Mouse (Mus musculus) monocyte, adult 2 months (primary cell): ENCODE measurements around the gene Ntm.

ENCODE experiments used
- DNase-seq, 2 experiments: peaks; one replicate each; pipeline ENCODE4 v3.0.0; 2022; ENCODE audit warnings: low spot score in 2 of 2, low read depth in 1 of 2

The Ntm gene

DNA sequence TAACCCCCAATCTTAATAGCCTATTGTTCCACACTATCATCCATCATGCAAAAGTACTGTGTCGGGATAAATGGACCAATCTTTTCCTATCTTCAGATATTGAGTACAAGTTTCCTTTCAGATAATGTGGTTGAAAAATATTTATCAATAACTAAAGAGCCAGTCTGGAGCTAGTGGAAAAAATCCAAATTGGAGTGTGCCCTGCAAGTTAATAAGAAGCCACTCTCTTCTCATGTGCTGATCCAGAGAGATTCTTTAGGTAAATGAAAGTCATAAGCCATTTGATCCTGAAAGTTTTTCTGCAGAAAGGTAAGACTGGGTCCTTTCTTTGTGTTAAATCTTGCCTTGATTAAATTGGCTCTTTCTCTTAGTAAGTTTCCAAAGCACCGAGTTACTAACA is 627.3 kb downstream of the Ntm start:
- no peak for DNase-seq

DNA sequence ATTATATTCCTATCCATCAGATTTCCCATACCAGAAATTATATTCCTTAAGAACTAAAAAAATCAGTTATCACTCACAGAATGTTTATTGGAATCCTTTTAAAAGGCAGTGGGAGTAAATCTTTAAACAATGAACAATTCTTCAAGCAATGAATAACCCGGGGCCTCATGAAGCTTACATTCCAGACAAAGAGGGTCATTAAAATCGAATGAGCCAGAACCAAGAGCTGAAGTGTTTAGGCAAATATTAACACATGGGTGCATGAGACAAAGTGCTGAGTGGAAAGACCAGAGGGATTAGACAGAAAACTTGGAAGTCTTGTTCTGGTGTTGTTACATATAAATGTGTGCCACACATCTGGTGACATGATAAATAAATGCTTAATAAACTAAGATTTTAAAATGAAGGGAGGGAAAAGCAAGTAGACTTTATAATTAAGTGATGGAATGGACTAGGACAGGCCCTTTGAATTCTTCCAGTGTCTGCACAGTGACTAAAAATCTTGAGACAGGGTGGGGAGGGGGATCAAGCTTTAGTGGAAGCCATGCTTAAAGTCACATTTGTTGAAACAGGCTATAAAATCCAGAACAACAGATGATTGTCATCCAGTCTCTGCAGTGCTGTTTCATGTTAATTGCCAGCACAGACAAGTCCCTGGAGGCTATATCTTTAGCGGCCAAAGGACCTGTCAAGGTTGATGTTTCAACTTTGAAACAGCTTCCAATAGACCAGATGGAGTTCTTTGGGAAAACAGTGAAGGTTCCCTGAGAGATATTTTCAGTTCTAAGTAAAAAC is 630.4 kb downstream of the Ntm start:
- DNase-seq = no peak

GRCm38 (mm10) chr9:29330486-29330885 is 632.5 kb downstream of the Ntm start:
- no peak for DNase-seq

GRCm38 (mm10) chr9:29326283-29326682 is 636.7 kb downstream of the Ntm start:
- no peak for DNase-seq

DNA sequence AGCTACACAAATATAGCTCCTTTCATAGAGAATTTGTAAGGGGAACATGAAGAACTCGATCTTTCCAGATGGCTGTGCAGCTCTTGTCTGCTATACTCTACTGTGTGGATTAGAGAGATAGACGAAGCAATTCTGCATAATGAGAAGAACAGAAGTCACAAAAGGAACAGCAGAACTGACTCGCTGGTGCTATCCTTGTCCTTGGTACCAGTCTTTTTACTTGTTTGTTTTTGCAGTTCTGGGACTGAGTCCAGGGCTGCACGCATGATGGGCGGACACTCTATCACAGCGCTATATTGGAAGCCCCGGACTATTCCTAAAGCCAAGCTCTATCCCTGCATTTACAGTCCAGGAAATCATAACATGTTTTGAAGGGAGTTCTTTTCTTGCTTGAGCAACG is 637.8 kb downstream of the Ntm start:
- no peak for DNase-seq

DNA sequence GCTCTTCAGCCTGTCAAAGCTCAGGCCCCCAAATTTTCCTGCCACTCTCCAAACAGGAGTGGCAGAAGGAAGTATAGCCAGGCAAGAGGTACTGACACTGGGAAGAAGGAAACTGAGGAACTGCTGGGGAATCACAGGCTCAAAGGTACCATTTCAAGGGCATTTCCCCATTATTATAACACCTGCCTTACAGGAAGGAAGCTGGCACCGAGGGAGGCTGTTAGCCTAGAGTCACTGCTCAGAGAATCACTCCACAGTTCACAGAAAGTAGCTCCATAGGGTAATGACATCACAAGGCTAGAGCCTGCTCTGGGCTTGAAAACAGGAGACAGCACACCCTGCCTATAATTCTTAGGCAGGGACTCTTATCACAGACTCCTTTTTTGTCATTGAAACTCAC is 643.7 kb downstream of the Ntm start:
- DNase-seq = no peak

DNA sequence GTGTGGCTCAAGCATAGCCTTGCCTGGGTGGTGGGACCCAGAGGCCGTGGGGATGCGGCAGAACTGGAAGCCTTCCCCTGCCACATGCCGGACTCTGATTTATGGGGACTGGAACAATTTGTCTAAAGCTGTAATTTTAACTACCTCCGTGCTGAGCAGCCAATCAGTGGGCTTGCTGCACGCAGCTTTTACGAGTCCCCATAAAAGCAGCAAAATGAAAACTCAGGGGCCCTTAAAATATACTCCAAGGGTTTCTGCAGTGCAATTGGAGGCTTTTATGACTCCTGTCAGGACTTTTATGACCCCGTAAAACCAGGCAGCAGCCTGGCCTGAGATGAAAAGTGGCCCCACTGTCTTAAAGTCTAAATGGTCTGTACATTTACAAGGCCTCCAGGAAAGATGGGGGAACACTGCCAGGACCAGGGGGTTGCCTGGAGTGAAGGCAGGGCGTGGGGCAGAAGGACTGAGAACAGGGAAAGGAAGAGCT is 644.2 kb downstream of the Ntm start:
- no peak for DNase-seq

DNA sequence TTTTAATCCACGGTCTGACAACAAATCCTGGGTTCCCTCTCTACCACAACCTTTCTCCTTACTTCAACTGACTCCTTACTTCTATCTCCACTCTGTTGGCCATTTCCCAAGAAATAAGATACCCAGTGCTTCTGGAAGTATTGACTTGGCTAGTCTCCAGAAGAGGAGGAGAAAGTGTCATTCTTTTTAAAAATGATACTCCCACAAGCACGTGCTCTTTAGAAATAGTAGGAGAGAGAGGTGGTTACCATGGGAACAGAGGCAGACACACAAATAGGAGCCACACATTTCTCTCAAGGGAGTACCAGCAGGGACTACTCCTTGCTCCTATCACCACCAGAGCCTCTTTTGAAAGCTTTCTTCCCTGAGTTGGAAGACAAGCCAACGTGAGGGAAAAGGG is 645.3 kb downstream of the Ntm start:
- no peak for DNase-seq

DNA sequence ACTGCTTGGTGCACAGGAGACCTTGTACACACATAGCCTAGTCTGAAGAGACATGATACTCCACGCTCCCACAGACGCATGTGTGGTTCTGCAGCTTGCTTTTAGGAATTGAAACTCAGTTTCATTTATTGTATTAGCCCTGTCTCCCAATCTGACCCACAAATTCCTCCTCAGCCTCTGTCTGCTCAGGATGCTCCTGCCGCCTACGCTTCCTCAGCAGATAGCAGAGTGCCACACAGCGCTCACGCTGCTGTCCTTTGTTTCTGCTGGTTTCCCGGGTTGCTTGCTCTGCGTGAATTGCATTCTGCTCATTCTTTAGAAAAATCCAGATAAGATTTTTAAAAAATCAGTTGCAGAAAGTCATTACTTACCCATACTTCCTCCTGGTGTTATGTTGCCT is 647.1 kb downstream of the Ntm start:
- DNase-seq = no peak

DNA sequence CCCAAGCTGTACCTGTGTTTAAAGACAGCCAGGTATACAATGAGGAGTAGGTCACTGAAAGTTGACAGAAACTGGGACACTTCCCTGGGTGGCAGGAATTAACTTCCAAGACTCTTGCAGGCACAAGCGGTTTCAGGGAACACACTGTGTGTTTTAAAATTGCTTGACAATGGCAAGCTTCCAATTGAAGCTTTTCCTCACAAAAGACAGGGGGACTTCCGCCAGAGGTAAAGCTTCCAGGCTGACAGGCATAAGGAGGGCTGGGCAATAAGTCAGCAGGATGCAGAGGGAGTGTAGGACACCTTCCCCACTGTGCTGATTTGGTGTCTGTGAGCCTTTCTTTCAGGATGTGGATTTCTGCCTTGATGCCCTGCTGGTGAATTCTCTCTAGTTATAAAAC is 656.0 kb downstream of the Ntm start:
- no peak for DNase-seq

DNA sequence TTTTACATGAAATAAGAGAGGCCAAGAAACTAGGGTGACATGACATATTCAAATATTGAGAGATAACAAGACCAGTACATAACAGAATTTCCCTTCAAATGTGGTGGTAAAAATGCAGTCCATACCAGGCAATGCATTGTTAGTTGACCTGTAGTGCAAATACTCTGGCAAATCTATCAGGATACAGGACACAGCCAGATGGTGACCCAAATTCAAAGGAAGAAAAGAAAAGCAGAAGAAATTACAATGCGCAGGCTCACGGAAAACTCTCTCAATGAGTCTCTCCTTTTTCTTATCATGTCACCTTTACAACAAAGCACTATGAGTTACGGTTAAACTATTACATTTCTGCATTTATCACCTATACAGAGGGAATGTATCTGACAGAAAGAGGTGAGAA is 664.6 kb downstream of the Ntm start:
- DNase-seq = no peak

- no peak for DNase-seq
These were observed 666.2 kb downstream of the Ntm start for GRCm38 (mm10) chr9:29296752-29297151.

GRCm38 (mm10) chr9:29288003-29288704 is 674.8 kb downstream of the Ntm start:
- DNase-seq = no peak

DNA sequence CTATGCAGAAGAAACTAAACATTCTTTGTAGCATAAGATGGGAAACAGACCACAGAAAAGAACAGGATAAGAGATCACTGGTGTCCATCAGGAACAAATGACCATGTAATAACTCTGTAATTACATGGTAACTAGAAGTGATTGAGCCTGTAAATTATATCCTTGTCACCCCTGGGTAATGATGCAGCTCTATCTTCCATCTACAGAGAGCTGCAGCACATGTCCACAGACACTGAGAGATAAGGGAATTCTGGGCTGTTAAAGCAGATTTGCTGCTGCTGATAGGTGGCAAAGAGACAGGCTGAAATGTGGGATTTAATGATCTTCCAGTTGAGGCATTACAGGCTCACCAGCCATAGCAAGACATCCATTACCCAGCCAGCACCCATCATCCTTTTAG is 677.8 kb downstream of the Ntm start:
- DNase-seq = no peak

GRCm38 (mm10) chr9:29272861-29273260 is 690.1 kb downstream of the Ntm start:
- no peak for DNase-seq

GRCm38 (mm10) chr9:29269988-29270387 is 693.0 kb downstream of the Ntm start:
- DNase-seq = no peak

DNA sequence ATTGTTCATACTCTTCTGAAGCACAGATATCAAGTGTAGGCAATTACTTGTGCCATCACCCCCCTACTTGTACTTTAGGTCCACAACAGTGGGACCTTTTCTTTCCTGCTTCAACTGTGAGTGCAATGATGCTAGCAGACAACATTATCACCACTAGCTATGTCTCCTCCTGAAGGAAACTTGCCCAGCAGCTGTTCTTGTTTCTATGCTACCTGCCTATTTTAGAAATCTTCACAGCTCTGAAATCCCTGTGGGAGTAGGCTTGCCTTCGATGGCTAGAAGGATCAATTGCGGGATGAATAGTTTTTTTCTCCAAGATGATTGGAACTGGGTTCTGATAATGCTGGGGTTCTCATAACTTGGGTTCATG is 693.7 kb downstream of the Ntm start:
- no peak for DNase-seq

DNA sequence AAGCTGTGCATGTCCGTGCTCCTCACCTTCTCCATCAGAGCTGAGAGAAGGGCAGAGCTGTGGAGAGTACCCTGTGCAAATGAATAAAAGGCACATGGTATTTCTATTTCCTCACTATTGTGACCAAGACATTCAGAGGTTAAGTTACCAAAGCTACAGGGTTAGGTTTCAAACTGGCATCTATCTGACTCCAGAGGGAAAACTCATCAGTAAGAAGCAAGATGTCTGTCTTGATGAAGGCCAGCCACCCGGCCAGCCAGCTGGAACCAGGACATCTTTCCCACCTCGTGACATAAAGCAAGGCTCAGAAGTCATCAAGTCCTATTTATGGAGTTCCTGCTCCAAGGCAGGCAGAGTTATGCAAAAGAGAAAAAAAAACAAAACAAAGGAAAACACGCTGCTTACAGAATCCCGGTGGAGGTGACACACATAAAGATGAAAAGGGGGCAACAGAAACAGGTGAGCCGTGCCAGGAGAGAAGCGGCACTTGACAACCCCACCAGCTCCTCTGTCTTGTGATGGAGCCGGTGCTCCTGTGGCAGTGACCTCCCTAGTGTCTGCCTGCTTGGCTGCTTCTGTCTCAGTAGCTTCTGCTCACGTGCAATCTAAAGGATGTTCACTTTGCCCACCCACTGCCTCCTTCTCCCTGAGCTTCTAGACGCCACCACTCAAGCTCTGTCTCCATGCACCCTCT is 694.2 kb downstream of the Ntm start:
- no peak for DNase-seq

DNA sequence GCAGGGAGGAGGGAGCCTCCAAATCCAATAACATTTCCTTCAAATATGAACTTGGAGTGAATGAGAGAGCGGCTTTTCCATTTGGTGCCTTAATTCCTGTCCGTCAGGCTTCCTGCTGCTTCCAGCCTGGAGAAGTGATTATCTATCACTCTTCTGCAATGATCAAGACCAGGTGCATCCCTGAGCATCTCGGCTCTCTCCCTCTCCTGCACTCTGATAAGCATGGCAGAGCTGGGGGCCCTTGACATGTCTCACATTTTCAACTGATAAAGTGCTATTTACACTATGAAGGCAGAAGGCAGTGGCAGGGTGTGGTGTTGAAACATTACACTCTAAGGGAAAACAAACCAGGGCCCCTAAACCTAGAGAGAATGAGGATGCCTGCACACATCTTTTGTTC is 695.3 kb downstream of the Ntm start:
- DNase-seq = no peak

- no peak for DNase-seq
These were observed 697.8 kb downstream of the Ntm start for GRCm38 (mm10) chr9:29265177-29265576.

DNA sequence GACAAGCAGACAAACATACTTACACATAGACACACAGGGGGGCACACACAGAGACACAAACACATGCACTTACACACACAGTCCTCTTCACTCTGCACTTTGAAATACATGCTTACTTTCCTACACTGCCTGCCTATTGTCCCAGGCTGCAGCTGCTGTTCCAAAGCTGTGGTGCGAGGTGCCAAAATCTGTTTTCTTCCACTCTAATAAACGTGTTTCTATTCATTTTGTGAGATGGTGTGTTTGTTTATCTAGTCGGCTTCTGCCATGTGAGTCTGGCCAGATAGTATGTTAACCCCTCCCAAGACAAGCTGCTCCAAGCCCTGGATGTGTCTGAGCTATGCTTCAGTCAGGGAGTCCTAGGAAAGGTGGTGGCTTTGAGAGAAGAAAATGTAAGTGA is 700.1 kb downstream of the Ntm start:
- DNase-seq = no peak

- no peak for DNase-seq
These were observed 710.1 kb downstream of the Ntm start for GRCm38 (mm10) chr9:29252866-29253265.
